Mouse (Mus musculus) lung, adult 2 months (tissue): ENCODE data around the gene Zfp810.

ENCODE experiments used
- CTCF ChIP-seq: fragments of 200-500 bp; IDR thresholded peaks from 2 replicates; pipeline ENCODE4 v1.5.1; 2011; ENCODE audit warnings: mild to moderate bottlenecking, low read length, control low read depth; ENCODE audit not compliant: insufficient read depth
- POLR2A ChIP-seq: fragments of 200-500 bp; IDR thresholded peaks from 2 replicates; pipeline ENCODE4 v1.6.1; 2011; ENCODE audit warnings: low read depth, mild to moderate bottlenecking, control low read depth, low read length, borderline replicate concordance; ENCODE audit errors: extremely low read depth

- no peak for TF ChIP-seq CTCF
- no peak for TF ChIP-seq POLR2A
Measured at GRCm38 (mm10) chr9:22324579-22324978, 17.1 kb upstream of the Zfp810 start.
